Mouse (Mus musculus): ENCODE results near the gene Lipm.

The Lipm gene

DNA sequence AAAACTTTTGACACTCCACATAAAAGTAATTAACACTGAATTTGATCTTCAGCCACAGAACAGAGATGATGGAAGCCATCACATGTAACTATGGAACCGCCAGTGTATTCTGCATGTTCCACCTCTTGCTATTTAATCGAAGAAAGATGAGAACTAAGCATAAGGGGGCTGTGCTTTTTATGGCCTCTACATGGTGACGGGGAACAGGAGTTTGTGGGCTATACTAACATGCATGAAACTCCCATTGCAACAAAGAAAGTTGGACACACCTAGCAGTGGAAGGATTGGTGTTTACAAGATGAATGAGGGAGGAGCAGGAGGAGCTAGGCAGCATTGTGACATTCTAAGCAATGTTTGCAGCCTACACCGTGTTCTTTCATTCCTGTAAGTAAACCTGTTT lies at the start of gene Lipm:
TSS of gene Lipm (plus strand) at position 301 of the 400 bp plus-strand sequence.
- in situ Hi-C loops (cut with MboI; ENCODE audit: low sequenced_read_pairs), result no loop called here

DNA sequence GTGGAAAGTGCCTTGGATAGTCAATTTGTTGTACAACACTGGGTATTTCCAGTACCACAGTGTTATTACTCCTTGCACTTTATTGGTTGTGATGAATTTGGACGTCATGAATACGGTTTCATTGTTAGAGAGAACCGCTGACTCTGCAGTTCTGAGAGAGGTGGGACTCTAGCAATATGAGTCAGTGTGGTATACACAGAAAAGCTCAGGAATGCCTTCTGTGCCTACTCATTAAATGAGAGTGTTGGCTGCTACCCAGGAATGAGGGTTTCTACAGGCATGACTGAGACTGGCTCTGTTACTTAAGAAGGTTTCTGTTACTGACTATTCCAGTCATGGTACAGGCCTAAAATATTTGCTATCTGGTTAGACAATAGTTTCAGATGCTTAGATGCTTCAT lies 49.2 kb upstream of the Lipm start:
- in situ Hi-C loops (cut with MboI; ENCODE audit: low sequenced_read_pairs), result no loop called here

- in situ Hi-C loops (cut with MboI; ENCODE audit: low sequenced_read_pairs), result no loop called here
Measured at GRCm38 (mm10) chr19:34063547-34063946, 37.2 kb upstream of the Lipm start.

- in situ Hi-C loops (cut with MboI; ENCODE audit: low sequenced_read_pairs), result no loop called here
Measured at GRCm38 (mm10) chr19:34064059-34064458, 36.7 kb upstream of the Lipm start.

DNA sequence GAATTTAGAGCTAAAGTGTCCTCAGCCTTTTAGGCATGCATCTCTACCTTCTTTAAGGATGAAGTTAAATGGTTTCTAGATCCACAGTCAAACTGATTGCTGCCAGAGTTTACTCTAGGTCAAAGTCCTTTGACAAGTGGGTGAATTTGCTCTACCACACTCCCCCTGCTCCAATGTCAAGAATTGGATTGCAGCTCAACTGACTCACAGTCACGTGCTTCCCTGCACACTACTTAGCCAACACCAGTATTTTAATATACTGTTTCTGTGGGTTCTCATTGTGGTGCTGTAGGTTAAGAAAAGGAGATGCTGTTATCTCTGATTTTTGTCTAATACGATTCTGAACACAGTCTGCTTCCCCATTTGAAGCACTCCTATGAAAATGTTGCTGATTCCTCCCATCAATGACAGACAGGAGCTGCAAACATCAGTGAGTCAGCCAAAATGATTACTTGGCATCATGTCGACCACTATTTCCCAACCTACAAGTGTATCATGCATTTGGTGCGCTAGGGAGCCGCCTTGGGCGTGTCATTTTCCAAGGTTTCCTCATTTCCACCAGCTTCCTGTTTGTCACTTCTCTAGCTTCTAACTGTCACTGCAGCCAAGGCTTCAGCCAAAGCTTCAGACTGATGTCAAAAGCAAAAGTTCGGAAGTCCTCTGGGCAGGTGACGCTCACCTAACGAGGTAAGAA lies 33.8 kb upstream of the Lipm start, which contains the start of gene Lipn:
TSS of gene Lipn (plus strand) at position 580 of the 694 bp plus-strand sequence.
- in situ Hi-C loops (cut with MboI; ENCODE audit: low sequenced_read_pairs), result no loop called here

GRCm38 (mm10) chr19:34074239-34074638 lies 26.5 kb upstream of the Lipm start:
- in situ Hi-C loops (cut with MboI; ENCODE audit: low sequenced_read_pairs), result no loop called here

GRCm38 (mm10) chr19:34078130-34078529 lies 22.6 kb upstream of the Lipm start:
- in situ Hi-C loops (cut with MboI; ENCODE audit: low sequenced_read_pairs), result no loop called here

DNA sequence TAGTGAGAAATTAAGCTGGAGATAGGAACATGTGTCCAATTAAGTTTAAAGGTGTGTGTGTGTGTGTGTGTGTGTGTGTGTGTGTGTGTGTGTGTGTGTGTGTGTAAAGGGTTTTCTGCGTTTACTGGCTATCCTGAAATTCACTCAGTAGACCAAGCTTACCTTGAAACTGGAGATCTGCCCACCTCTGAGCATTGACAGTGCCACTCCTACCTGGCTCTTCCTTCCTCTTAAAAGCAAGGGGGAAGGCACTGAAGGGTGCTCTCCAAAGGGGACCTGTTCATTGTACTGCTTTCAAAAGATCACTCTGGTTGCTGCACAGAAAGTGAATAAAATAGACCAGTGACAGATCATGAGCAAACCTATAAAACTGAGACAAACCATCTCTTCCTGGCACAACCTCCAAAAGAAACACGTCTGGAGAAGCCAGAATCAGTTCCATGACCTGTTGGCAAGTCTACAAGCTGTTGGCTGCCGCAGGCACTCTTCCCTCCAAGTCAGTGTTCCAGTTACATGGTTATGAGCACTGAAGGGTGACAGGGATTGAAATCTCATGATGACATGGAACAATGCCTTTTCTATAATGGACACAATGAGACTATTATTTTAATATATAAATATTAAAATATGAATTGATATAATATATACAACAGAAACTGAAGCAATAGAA lies 11.6 kb upstream of the Lipm start:
- in situ Hi-C loops (cut with MboI; ENCODE audit: low sequenced_read_pairs), result no loop called here

DNA sequence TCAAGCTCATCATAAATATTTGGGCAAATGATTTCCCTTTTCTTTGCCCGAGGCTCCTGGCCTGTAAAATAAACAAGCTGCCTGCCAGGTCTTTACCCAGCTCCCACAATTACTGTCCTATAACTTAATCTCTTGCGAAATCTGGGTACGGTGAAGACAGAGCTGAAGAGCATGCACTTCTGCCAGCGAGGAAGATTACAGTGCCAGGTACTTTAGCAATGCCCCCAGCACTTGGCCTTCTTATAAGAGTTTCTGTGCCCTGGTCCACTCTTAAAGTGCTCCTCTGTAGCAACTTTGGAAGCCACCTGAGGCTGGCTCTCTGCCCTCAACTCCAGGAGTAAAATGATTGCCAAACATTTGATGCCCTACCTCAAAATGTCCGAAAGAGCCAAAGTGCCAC lies 5.4 kb upstream of the Lipm start:
- in situ Hi-C loops (cut with MboI; ENCODE audit: low sequenced_read_pairs), result no loop called here

DNA sequence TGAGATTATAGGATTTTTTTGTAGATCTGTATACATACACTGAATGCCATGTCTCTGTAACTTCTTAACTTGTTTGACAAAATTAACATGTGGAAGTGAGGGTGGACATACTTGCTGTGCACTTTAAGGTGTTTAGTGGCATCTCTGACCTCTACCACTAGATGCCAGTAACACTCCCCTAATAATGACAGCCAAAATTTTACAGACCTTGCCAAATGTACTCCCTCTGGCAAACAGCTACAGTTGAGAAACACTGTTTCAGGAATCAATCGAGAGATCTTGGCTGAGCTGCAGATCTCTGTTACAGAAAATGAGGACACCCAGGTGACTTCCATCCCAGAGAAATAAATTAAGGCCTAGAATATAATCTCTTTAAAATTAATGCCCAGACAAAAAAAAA lies 4.5 kb upstream of the Lipm start:
- in situ Hi-C loops (cut with MboI; ENCODE audit: low sequenced_read_pairs), result no loop called here

DNA sequence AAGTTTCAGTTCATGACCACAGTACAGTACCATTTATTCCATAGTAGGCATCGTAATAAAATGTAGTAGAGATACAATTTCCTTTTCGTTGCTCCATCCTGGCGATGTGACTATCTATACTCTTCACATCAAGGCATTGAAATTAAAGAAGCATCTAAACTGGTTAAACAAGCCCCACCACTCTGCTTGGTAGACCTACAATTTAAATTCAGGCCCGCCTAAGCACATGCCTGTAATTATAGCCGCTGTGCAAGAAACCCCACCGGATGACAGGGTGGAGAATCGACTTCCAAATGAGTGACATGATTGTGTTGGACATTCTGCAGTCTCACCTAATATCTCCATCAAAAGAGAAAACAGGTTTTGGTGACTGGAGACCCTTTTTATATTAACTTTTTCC lies 1.2 kb downstream of the Lipm start:
- in situ Hi-C loops (cut with MboI; ENCODE audit: low sequenced_read_pairs), result no loop called here

GRCm38 (mm10) chr19:34104841-34105240 lies 4.1 kb downstream of the Lipm start:
- in situ Hi-C loops (cut with MboI; ENCODE audit: low sequenced_read_pairs), result no loop called here

GRCm38 (mm10) chr19:34119102-34119501 lies 18.4 kb downstream of the Lipm start:
- in situ Hi-C loops (cut with MboI; ENCODE audit: low sequenced_read_pairs), result no loop called here

GRCm38 (mm10) chr19:34119653-34120052 lies 18.9 kb downstream of the Lipm start:
- in situ Hi-C loops (cut with MboI; ENCODE audit: low sequenced_read_pairs), result no loop called here

DNA sequence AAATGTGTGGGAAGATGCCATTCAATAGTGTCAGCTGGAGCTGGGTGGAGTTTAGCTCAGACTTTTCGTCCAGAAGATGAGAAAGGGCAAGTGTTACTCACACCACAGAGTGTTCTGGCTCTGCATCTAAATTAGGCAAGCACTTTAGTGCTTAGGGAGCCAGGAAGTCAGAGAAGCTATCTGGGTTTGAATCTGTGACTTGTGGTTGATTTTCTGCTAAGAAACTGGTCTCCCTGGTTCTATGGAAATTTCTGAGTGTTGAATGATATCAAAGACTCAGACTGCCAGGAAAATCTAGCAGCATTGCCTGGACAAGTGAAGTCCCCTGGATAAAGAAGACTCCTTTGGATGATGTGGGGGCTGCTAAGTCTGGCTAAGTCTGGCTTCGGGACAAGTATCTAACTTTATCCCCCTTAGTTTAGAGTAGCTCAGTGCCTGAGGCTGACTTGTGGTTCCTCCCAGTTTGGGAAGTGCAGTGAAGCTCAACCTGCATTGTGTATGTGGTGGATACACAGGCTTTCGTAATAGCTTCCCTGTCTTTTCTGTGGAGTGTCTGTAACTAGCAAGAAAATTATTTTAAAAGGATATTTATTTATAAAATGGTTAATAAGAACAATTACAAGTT lies 19.5 kb downstream of the Lipm start:
- in situ Hi-C loops (cut with MboI; ENCODE audit: low sequenced_read_pairs), result no loop called here

DNA sequence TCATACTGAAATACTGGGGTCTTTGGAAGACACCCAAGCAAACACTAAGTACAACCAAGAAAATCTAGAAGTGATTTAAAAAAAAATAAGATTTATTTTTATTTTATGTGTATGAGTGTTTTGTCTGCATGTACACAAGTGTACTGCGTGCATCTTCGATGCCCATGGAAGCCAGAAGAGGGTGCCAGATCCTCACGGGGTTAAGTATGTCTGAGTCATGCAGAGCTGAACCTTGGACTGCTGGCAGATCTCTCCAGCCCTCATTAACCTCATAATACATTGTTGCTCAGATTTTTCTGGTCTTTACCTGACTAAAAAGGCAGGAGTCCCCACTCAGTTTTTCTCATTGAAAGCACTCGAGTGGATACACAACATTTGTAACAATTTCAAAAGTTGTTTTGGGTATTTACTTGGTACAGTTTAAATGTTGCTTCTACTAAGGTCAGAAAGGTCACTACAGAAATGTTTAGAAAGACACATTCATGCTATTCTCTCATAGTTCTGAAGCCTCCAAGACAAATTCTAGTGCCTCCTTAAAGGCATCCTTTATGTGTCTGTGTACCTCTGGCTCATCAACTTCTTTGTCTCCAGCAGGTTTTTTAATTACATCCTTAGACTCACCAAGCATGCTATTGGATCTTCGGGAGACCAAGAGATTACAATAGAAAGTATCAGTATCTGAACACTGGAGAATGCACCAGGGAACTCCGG lies 38.1 kb downstream of the Lipm start:
- in situ Hi-C loops (cut with MboI; ENCODE audit: low sequenced_read_pairs), result no loop called here

GRCm38 (mm10) chr19:34139431-34140046 lies 38.8 kb downstream of the Lipm start:
- in situ Hi-C loops (cut with MboI; ENCODE audit: low sequenced_read_pairs), result no loop called here

DNA sequence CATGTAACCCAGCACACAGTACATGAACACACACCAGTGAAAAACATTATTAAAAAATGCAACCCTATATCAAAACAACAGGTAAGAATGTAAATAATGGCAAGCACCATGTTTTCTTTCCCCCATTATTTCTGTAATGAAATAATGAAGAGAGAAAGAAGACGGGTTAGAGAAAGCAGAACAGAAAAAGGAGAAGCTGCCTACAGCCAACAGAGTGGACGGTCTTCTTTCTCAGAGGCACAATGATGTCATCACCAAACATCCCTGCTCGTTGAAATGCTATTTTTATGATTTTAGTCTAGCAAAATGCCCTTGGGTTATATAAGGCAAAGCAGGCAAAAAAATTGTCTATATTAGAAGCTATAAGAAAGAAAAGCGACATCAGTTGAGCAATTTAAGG lies 47.7 kb downstream of the Lipm start:
- in situ Hi-C loops (cut with MboI; ENCODE audit: low sequenced_read_pairs), result no loop called here

DNA sequence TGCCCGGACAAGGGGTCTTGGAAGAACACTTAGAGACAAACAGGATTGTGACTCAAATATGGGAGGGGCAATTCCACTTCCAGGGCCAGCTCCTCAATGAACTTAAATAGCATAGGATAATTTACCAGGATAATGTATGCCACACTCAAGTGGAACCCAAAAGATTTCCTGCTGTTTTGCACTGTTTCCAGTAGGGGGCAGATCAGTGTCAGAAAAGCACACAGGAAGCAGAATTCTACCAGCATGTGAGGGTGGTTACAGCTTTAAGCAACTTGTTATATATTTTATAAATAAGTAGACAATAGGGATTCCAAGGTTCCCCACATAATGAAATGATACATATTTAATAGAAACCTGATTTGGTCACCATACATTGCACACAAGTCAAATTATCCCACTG lies 51.2 kb downstream of the Lipm start:
- in situ Hi-C loops (cut with MboI; ENCODE audit: low sequenced_read_pairs), result no loop called here

GRCm38 (mm10) chr19:34153263-34154144 lies 52.8 kb downstream of the Lipm start:
- in situ Hi-C loops (cut with MboI; ENCODE audit: low sequenced_read_pairs), result no loop called here

Measured in CH12F3 (cell line).